Mouse (Mus musculus) kidney, adult 10 weeks (tissue): ENCODE data around the gene Lyrm2. TPM values are rescaled to one million over a fixed set of nuclear protein-coding genes. Genes with fewer than 3 reads are reported as not detected.

ENCODE experiments used
- polyA plus RNA-seq: library from polyadenylated mRNA; stranded (reverse); fragments of 350-450 nt; fragmentation: Illumina TruSeq; extraction: RNeasy Lipid Tissue Mini Kit (QIAGEN cat#74804); gene quantifications from one replicate; pipeline ENCODE4 v1.2.3, GENCODE M21; 2014; ENCODE audit warnings: low read depth, low replicate concordance

Lyrm2 gene
- polyA plus RNA-seq, result 155 TPM

DNA sequence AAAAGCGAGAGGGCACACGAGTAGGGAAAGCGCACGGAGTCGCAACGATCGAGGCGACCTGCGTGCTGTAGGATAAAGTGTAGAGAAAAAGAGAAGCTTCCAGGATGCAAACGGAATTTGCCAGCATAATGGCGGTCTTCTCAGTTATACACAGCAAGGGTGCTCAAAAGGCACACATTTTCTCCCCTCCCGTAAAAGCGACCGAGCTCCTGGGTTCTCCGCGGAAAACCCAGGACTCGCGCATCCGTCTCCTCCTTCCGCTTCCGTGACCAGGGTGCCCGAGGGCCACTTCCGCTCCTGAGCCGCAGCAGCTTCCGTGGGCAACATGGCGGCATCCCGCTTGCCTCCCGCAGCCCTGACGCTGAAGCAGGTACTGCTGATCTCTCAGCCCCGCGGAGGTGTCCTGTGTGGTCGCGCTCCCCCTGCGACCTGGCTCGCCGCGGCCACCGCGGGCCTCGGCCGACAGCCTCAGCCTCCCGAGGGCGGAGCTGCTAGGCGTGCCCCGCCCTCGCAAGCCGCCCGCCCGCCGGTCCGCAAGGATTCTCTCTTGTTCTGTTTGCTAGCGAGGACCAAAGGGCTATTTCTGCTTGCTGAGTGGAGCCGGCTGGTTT lies at the start of gene Lyrm2:
Gene Lyrm2, plus strand, starts transcription at position 288 of the 611 bp plus-strand sequence.

Other genes with a start within 250 kb of the Lyrm2 start
- gene Gja10, start 197.5 kb upstream of the Lyrm2 start, polyA plus RNA-seq, result not detected
- 16.6 TPM for gene Casp8ap2, start 184.8 kb upstream of the Lyrm2 start, polyA plus RNA-seq
- gene Mdn1, start 143.1 kb upstream of the Lyrm2 start, polyA plus RNA-seq, result 11.8 TPM
- 1.3 TPM for gene Ankrd6, start 150.6 kb downstream of the Lyrm2 start, polyA plus RNA-seq
- gene Rragd, start 182.8 kb downstream of the Lyrm2 start, polyA plus RNA-seq, result 94.8 TPM
- gene Ube2j1, start 231.2 kb downstream of the Lyrm2 start, polyA plus RNA-seq, result 55.4 TPM